Mouse (Mus musculus) mouse trophoblast stem cell (cell line): ENCODE results near the gene Bik.

Experiments used
- in situ Hi-C, 2 experiments: fragments of 300-500 bp; cut with MseI, MboI; formaldehyde crosslinking; loops; 2 replicates in 1 of 2; 3 replicates in 1 of 2; pipeline ENCODE4 v1.15.1; 2025

Bik gene

DNA sequence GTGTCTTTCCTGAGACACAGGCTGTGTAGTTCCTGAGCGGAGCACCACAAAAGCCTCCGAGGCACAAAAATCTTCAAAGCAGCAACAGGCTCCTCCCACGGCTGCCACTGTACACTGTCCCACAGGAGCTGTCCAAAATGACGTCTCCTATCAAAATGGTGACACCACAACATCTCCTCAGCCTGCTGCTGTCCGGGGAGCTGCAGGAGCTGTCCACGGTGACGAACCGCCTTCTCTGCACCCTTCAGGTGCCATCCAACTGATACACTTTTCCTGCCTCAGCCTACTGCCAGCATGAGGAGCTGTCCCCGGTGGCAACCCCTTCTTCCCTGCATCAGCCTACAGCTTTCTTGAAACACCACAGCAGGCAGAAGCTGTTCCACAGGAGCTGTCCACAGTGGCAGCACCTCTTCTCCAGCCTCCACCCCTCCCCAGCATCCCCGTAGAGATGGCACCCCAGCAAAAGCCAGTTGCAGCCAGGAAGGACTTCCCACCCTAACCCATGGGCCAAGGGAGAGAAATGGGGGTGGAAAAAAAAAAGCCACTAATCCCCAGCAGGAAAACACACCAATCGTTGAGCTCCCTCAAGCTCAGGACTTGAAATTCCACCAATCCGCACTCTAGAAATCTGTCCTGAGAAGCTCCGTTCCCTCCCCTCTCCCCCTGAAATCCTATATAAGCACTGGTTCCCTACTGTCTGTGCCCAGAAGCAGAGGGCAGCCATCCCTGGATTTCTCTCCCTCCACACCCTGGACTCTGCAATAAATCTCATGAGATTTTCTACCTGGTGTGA is 14.0 kb upstream of the Bik start:
- in situ Hi-C loops, result no loop called here

DNA sequence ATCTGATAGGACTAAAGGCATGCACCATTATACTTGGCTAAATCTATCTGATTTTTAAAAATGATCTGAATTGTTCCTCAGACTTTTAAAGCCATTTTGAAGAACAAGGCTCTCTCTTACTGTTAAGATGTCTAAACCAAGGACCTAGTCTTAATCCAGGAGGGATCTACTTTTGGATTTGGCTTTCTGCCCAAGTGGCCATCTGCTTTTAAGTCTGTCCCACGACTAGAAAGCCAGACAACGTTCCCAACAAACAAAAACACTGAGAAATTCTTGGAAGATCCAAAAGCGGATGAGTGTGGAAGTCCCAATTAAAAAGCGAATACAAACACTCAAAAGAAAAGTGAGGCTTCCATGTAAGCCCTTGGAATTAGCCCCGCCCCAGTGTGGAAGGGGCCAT is 11.6 kb upstream of the Bik start:
- in situ Hi-C loops, result no loop called here

DNA sequence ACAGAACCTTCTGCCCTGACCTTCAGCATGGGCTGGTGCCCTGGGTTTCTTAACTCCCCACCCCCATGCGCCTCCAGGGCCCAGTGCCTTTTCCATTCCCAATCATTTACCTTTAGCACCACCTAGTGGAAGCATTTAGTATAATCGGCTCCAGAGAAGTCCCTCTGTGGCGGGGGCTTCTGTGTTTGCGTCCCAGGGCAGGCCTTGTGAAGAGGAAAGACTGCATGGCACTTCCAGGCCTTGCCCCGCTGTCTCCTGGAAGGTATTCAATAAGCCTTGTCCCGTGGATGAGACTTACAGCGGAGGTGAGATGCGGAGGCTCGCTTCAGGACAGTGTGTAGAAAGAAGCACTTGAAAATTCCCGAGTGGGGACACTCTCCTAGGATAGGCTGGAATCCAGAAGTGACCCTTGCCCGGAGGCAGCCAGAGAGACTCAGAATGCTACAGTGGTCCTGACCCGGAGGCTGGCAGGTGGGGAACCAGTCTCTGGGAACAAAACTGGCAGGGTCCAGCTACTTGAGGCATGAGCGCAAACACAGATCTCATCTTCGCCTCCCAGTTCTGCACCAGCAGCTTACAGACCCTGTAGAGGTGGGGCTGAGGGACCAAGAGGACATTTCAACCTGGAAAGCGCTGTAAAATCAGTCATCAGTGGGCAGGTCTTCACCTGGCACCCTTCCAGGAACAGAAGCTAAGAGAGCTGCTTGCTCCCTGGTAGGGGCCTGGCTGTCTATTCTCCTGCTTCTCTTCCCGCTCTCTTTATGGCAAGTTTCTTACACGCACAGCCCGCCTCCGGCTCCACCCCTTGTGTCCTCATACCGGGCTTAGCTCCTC is 8.2 kb upstream of the Bik start:
- in situ Hi-C loops, result no loop called here

DNA sequence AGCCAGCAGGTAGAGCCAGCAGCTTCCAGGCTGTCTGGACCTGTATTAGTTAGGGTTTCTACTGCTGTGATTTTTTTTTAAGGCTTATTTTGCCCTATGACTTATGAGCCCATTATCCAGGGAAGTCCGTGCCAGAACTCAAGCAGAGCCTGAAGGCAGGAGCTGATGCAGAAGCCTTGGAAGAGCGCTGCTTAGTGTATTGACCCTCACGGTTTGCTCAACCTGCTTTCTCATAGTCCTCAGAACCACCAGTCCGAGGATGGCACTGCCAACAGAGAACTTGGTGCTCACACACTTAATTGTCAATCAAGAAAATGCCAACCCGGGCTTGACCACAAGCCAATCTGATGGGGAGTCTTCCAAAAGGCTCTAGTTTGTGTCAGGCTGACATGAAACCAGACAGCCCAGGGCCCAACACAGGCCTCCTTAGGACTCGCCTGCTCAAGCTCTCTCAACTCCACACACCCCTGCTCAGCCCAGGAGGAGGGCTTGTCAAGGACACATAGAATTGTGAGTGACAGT is 5.7 kb upstream of the Bik start:
- in situ Hi-C loops, result no loop called here

DNA sequence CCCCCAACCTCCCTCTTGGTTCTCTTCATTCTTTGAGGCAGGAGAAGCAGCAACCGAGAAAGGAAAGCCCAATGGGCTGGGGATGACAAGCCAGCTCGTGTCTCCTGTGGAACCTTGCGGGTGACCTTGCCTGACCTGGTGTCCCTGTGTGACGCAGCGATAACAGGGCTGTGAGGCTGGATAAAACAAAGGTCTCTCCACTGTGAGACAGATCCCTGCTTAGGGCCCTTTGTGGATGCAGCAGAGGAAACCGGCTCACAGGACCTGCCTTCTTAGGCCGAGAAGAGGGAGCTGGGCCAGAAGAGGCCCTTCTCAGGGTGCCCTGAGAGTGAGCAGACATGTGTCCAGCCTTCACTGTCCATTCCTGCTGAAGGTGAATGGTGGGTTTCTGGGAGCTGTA is 3.5 kb upstream of the Bik start:
- in situ Hi-C loops, result no loop called here

DNA sequence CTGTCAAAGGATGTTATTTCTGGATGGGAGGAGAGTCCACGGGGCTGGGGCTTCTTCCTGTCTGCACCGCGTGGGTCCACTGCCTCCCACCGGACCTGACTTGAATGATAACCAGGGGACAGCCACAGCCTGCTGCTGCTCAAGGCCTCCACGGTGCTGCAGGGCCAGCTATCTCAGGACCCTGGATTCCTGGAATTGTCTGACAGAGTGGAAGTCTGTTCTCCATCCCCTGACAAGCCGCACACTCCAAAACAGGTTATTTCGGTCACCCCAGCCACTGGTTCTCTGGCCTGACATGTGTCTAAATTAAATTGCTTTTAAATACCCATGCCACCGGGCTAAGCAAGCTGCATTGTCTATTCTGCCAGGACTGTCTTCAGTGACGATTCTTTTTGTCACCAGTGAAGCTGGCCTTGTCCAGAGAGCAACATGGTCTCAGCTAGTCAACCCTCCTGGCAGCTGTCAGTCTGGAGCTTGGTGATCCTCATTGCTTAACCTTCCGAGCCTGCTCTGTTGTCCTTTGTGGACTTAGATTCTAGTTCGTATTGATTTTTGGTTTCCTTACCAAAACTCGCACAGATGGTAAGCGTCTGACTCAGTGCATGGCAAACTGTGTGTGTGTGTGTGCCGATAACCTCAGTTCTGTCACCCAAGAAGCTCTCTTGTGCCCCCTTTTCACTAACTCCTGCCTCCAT is 2.9 kb upstream of the Bik start:
- in situ Hi-C loops, result no loop called here

DNA sequence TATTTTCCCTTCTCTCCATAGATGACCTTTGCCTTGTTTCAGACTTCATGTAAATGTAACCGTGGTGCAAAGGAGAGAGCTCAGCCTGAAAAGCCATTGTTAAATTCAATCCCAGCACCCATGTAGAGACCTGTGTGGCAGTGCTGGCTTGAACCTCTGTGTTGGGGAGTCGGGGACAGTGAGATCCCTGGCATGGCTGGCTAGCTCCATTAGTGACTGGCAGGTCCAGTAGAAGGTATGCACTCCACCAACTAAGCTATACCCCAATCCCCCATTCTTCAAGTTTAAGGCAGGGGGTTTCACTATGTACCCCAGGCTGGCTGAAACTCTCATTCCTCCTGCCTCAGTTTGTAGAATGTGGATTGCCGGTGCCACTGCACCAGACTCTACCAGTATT is 2.3 kb upstream of the Bik start:
- in situ Hi-C loops, result no loop called here

DNA sequence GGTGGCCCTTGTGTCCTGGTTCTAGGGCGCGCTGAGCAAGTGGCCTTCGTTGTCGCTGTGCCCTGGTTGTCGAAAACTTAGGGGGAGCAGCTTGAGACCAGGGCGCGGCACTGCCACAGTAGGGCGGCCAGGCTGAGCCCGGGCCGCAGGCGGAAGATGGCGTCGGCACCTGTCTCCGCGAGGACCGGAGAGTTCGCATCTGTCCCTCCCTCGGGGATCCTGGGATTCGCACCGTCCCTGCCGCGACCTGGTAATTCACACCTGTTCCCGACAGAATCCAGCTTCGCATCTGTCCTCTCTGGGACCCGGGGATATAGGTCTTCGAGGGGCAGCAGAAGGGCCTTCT is 403 bp downstream of the Bik start:
- in situ Hi-C loops, result no loop called here

DNA sequence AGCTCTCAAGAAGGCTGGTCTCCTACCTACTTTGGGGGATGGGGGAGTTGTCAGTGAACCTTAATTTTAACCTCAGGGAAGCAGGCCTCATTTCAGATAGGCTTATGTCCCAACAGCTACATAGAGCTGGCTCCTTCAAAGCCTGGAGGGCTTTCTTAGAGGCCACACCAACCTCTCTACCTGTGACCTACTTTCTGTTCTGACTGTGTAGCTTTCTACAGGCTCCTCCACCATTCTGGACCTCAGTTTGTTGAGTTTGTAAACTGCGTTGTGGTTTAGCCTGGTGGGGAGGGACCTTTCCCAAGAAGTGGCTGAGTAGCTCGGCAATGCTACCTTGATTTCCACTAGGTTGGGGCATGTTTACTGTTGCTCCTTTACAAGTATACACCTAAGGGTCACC is 1.1 kb downstream of the Bik start:
- in situ Hi-C loops, result no loop called here

DNA sequence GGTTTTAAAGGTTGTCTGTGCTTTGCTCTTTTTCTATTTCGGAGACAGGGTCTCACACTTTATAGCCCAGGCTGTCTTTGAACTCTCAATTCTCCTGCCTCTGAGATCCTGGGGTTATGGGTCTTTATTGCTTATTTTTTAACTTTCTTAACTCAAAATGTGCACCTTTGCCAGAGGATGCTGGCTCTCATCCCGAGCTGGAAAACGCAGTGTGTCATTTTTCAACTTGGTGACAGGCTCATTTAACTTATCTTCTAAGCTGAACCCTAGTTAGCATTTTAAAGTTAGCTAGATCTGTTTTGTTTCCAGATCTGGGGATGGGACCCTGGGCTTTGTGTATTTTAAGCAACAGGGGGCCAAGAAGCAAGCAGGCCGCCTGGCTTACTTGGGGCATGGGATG is 2.2 kb downstream of the Bik start:
- in situ Hi-C loops, result no loop called here

DNA sequence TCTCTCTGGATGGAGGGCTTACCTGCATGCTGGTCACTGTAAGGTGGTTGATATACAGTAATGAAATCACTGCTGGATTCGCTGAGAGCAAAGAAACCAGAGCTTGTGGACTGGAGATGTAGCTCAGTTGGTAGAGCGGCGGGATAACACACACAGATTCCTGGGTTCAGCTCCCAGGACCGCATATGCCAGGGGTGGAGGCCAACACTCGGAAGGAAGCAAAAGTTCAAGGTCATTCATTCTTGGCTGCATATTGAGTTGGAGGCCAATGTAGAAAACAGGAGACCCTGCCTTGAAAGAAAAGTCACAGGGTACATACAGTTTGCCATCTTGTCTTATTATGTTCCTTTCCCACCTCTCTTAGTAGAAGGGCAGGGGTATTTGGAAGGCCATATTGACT is 3.1 kb downstream of the Bik start:
- in situ Hi-C loops, result no loop called here

DNA sequence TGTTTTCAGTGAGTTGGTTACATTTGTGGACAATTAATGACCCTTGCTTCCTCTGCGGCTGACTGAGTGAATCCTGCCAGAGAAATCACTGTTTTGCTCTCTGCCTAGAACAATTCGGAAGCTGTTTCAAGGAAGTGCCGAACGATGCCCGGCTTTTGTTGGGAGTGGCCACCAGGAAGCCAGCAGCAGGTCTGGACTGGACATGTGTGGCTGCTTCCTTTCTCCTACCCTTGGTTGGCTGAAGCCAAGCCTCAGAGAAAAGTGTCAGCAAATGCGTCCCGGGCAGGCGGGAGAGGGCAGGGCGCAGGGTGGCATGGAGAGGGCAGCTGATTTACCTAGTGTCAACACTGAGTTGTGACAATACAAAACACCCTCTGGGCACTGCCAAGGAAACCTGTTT is 3.6 kb downstream of the Bik start:
- in situ Hi-C loops, result no loop called here

DNA sequence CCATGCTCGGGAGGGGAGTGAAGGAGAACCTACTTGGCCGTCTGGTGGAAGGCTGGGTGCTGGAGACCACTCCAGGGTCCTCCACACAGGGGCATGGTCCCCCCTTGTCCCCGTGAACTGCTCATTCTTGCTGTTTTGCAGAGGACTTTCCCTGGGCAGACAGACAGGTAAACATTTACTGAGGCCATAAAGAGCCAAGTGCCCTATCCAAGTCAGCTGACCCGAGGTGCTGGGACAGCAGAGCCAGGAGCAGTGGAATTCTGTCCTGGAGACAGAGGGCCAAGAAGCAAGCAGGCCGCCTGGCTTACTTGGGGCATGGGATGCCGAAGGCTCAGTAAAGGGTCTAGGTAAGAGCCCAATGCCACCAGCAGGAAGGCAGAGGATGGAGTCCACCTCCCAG is 4.0 kb downstream of the Bik start:
- in situ Hi-C loops, result no loop called here

DNA sequence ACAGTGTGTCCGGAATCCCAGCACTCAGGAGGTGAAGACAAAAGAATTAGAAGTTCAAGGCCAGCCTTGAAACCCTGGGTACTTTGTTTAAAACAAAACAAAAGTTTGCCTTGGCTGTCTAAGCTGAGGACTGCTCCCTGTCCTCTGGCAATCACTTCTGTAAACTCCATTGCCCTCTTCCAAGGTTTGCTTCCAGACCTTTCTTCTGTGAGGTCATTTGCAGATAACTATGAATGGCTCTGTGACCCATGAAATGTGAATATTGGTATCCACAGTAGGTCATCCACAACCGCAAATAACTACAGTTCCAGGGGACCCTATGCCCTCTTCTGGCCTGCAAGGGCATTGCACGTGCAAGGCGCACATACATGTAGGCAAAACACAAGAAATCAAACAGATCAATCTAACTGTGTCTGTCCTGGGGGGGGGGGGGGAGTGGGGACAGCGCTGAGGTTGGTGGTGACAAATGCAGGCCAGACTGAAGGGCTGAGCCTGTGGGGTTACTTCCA is 5.4 kb downstream of the Bik start:
- in situ Hi-C loops, result no loop called here

DNA sequence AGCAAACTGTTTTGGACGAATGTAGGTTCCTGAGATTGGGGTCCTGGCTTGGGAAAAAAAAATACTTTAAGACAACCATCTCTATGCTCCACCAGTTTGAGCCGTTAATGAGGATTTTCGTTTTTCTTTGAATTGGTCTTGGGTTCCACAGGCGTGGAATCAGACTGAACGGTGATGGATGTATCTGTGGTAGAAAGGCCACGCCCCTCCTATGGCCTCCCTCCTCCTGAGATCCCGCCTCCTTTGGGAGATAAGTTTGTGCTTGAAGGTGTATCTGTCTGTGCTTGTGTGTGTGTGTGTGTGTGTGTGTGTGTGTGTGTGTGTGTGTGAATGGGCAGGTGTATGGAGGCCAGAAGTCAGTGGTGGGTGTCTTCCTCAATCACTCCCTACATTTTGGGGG is 5.9 kb downstream of the Bik start:
- in situ Hi-C loops, result no loop called here

DNA sequence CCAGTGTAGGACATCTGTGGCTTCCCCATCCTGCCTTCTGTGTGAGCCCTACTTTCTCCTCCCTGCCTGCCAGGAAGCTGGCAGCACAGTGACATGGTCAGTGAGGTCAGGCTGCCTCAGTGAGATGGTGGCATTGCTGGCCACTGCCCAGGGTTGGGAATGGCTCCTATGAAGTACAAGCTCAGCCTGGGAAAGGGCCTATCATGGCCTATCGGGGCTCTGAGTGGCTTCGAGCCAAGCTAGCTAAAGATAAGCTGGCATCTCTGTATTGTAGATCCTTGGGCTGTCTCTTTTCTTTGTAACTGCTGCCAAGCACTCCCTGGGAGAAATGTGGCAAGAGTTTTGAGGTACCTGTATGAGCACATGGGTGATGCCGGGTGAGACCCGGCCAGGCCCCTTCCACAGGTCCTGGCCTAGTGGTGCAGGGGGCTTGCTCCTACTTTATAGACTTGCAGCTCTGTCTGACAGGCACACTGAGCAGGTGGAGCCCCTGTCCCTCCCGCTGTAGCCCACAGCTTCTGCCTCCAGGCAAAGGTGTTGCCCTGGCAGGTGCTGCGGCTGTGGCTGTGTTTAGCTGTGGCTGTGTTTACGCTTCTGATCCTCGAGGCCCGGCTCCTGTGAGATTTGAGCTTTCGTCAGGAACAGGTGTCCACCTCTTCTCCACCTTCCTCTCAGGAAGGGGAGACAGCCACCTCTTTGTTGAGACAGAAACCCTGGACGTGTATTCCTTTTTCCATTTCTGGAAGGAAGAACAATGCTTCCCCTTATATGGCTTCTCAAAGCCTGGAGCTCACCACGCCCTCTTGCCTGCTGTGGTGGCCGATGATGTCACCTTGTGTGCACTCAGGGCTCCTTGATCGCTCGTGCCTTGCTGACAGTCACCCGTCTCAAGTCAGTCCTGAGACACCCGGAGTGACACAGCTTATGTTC is 8.6 kb downstream of the Bik start:
- in situ Hi-C loops, result no loop called here

DNA sequence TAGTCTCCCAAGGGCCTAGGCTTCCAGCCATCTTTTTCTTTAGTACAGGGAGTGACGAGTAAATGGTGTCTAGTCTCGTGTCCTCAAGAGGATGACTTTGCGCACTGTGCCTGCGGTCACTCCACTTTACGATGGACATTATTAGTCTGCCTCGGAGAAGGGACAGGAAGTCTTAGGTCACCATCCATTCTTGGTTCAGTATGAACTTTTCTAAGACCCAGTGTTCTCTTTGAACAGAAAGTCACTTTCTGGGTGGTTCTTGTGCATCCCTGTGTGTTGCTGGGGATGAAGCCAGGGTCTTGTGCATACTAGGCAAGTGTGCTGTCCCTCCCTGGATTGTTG is 9.2 kb downstream of the Bik start:
- in situ Hi-C loops, result no loop called here

DNA sequence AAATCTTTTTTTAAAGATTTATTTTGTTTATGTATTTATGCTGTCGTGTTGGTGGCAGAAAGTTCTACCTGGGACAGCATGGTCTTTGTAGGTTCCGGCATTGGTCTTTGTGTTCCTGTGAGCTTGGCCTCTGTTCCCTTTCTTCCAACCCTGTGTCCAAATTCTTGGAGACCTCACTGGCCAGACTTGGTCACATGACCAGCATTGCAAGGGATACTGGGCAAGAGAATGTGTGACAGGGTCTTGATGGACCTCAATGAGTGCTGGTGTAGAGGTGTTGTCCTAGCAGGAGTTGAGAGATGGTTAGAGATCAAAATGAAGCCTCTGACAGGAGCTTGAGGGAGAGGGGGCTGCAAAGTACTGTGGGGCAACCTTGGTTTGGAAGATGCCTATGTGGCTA is 12.2 kb downstream of the Bik start:
- in situ Hi-C loops, result no loop called here

DNA sequence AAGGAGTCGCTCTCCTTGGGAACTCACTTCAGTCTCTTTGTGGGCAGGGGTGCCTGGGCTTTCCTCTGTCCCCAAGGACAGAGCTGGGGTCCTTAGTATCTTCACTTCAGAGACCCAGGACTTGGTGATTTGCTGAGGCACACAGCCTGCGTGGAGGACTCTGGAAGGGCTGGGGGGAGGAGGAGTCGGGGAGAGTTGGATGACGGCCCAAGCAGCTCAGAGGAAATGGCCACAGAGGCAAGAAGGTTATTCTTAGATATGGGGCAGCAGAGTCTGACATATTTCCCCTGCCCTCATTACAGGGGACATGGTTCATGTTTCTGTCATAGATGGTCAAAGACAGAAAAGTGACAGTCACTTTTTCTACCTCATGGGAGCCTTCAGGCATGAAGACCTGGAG is 13.2 kb downstream of the Bik start:
- in situ Hi-C loops, result no loop called here

DNA sequence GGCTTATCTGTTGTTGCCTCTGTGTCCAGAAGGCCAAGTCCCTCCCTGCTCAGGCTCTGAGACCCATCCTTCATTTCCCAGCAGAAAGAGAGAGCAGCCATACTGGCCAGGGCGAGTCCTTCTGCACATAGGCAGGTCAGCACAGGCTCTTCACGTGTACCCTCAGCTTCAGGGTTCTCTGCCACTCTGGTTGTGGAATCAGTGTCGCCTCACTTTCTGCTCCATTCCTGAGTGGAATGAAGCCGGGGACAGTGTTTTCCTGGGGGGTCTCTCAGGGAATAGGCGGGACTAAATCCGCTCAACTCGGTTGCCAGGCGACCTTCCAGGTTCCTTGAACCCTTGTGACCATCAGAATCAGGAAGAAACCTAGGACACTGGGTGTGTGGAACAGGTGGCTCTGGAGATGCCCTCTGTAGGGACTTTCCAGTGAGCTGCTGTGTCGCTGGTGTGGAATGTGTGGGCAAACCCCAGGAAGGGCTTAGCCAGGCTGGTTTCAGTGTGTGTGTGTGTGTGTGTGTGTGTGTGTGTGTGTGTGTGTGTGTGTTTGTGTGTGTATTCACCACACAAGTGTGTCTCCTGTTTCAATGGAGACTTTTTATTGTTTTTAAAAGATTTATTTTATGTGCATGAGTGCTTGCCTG is 15.1 kb downstream of the Bik start:
- in situ Hi-C loops, result no loop called here

DNA sequence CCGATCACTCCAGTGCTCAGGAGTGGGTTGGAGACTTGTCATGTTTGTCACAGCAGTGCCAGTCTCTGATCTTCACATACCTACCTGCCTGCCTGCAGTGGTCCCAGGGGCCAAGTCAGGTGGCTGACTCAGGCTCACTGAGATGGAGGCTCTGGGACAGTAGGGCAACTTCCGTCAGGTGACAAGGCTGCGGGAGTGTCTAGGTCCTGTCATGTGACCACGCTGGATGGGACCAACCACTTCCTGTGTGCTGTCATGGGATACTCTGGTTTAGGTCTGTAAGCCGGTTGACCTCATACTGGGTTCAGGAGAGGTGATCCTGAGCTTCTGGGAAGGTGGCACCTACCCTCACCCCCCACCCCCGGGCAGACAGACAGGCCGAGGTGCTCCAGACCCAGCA is 19.4 kb downstream of the Bik start:
- in situ Hi-C loops, result no loop called here
